ENCODE assay signal across 20 mouse cellular contexts in genomic region chr2:135748441-135748840, GRCm38 (mm10).
"Had no signal": no experiment of that assay in that cellular context is flagged by ENCODE, and none has a peak within 500 bp of the region (broad histone marks: within the 10 kb centered on the region; RNA-seq: fewer than 3 reads in every experiment).

No protein-coding gene starts in this region.

- H3K9ac ChIP-seq: lung, embryonic 15.5 days; midbrain, embryonic 12.5 days; neural tube, embryonic 13.5 days; neural tube, embryonic 15.5 days had no signal

- H3K9me3 ChIP-seq: lung, embryonic 15.5 days; midbrain, embryonic 10.5 days; midbrain, embryonic 12.5 days; neural tube, embryonic 13.5 days; neural tube, embryonic 15.5 days had no signal

- H3K36me3 ChIP-seq: lung, embryonic 15.5 days; midbrain, embryonic 12.5 days; neural tube, embryonic 13.5 days; neural tube, embryonic 15.5 days had no signal

- ATAC-seq: lung, postnatal 0 days; midbrain, embryonic 16.5 days had no signal

- DNase-seq: lung, adult 18-20 months; lung, postnatal 14 days; lung, postnatal 4 days; midbrain, embryonic 14.5 days; retina, postnatal 1 day; right cerebral cortex, adult 18-20 months; right cerebral cortex, postnatal 25 days; right cerebral cortex, postnatal 4 days; spleen, adult 18-20 months; thymus, adult 18-20 months; thymus, postnatal 14 days; thymus, postnatal 36 days had no signal

- H3K4me3 ChIP-seq: lung, embryonic 15.5 days; midbrain, embryonic 10.5 days; midbrain, embryonic 12.5 days; myocyte; neural tube, embryonic 13.5 days; neural tube, embryonic 15.5 days had no signal

- H3K27ac ChIP-seq: lung, embryonic 15.5 days; midbrain, embryonic 10.5 days; midbrain, embryonic 12.5 days; neural tube, embryonic 13.5 days; neural tube, embryonic 15.5 days had no signal

- H3K4me2 ChIP-seq: lung, embryonic 15.5 days; midbrain, embryonic 12.5 days; neural tube, embryonic 13.5 days; neural tube, embryonic 15.5 days had no signal

- H3K27me3 ChIP-seq: lung, embryonic 15.5 days; midbrain, embryonic 12.5 days; neural tube, embryonic 13.5 days; neural tube, embryonic 15.5 days had no signal
